Mouse (Mus musculus) lung, postnatal 0 days (tissue): ENCODE data around the gene Primpol.

Experiments used
- CTCF ChIP-seq: IDR thresholded peaks from 2 replicates; pipeline ENCODE4 v1.5.1; 2016; ENCODE audit warnings: antibody characterized with exemption, mild to moderate bottlenecking
- EP300 ChIP-seq: IDR thresholded peaks from 2 replicates; pipeline ENCODE4 v1.6.1; 2016; ENCODE audit warnings: antibody characterized with exemption, mild to moderate bottlenecking, control low read depth

GRCm38 (mm10) chr8:46627881-46628280 lies 10.9 kb upstream of the Primpol start:
- TF ChIP-seq CTCF (no peak), EP300 (no peak)
